Mouse (Mus musculus): ENCODE measurements around the gene Dcxr. TPM values are rescaled to one million over a fixed set of nuclear protein-coding genes. Genes with fewer than 3 reads are reported as not detected.
"Not testable (repeated sequence)": the region's sequence is repeated elsewhere in the genome, so short reads cannot be mapped to it uniquely, and the experiment has no call there.

Gene Dcxr
- 3.7 and 5.5 TPM in 2 replicates for polyA plus RNA-seq (2012; rRNA removed)

- peaks cover 12% of the 10 kb centered on the region for H3K4me1 ChIP-seq (ENCODE audit: control insufficient read depth, insufficient read depth, low read length)
- no peaks in the 10 kb centered on the region for H3K36me3 ChIP-seq (ENCODE audit: control insufficient read depth, insufficient read depth, low read length)
- H3K27me3 ChIP-seq (ENCODE audit: control insufficient read depth, insufficient read depth, low read length) = no peaks in the 10 kb centered on the region
- TF ChIP-seq CTCF (IDR thresholded peaks at IDR 0.05; ENCODE audit: control insufficient read depth, insufficient read depth, insufficient replicate concordance, low read depth, low read length) = peak; percentile 27; the same call in 1 of the 2 replicates
- TF ChIP-seq POLR2A (IDR thresholded peaks at IDR 0.05; ENCODE audit: control insufficient read depth, low read depth, low read length) = no peak
- peak within 1 kb of the TSS; percentile 71 for H3K4me3 ChIP-seq (ENCODE audit: control insufficient read depth, low read depth, low read length)
- H3K27ac ChIP-seq (ENCODE audit: control insufficient read depth, insufficient read depth, low read depth, low read length) = no peak within 1 kb of the TSS
These were observed at the start of gene Dcxr for GRCm38 (mm10) chr11:120727169-120727527. Dcxr (minus strand) TSS chr11:120727281.

GRCm38 (mm10) chr11:120775774-120776469, 48.8 kb upstream of the Dcxr start:
- TF ChIP-seq POLR2A (IDR thresholded peaks at IDR 0.05; ENCODE audit: control insufficient read depth, low read depth, low read length) (no peak), CTCF (IDR thresholded peaks at IDR 0.05; ENCODE audit: control insufficient read depth, insufficient read depth, insufficient replicate concordance, low read depth, low read length) (peak; percentile 100)
- H3K4me3 ChIP-seq (ENCODE audit: control insufficient read depth, low read depth, low read length) = no peak overlapping the region
- no peak overlapping the region for H3K27ac ChIP-seq (ENCODE audit: control insufficient read depth, insufficient read depth, low read depth, low read length)
- H3K36me3 ChIP-seq (ENCODE audit: control insufficient read depth, insufficient read depth, low read length) = no peaks in the 10 kb centered on the region
- peaks cover 8% of the 10 kb centered on the region for H3K4me1 ChIP-seq (ENCODE audit: control insufficient read depth, insufficient read depth, low read length)
- H3K27me3 ChIP-seq (ENCODE audit: control insufficient read depth, insufficient read depth, low read length) = no peaks in the 10 kb centered on the region

- Histone ChIP-seq H3K27me3 (ENCODE audit: control insufficient read depth, insufficient read depth, low read length) (no peaks in the 10 kb centered on the region), H3K36me3 (ENCODE audit: control insufficient read depth, insufficient read depth, low read length) (no peaks in the 10 kb centered on the region), H3K4me1 (ENCODE audit: control insufficient read depth, insufficient read depth, low read length) (peaks cover 8% of the 10 kb centered on the region), H3K4me3 (ENCODE audit: control insufficient read depth, low read depth, low read length) (no peak overlapping the region), H3K27ac (ENCODE audit: control insufficient read depth, insufficient read depth, low read depth, low read length) (no peak overlapping the region)
- no peak for TF ChIP-seq CTCF (IDR thresholded peaks at IDR 0.05; ENCODE audit: control insufficient read depth, insufficient read depth, insufficient replicate concordance, low read depth, low read length)
These were observed 46.5 kb upstream of the Dcxr start for GRCm38 (mm10) chr11:120773463-120774190.

GRCm38 (mm10) chr11:120772749-120773148, 45.7 kb upstream of the Dcxr start:
- Histone ChIP-seq H3K4me3 (ENCODE audit: control insufficient read depth, low read depth, low read length) (no peak overlapping the region), H3K36me3 (ENCODE audit: control insufficient read depth, insufficient read depth, low read length) (no peaks in the 10 kb centered on the region), H3K27me3 (ENCODE audit: control insufficient read depth, insufficient read depth, low read length) (no peaks in the 10 kb centered on the region), H3K4me1 (ENCODE audit: control insufficient read depth, insufficient read depth, low read length) (peaks cover 8% of the 10 kb centered on the region), H3K27ac (ENCODE audit: control insufficient read depth, insufficient read depth, low read depth, low read length) (no peak overlapping the region)
- TF ChIP-seq CTCF (IDR thresholded peaks at IDR 0.05; ENCODE audit: control insufficient read depth, insufficient read depth, insufficient replicate concordance, low read depth, low read length) (no peak), POLR2A (IDR thresholded peaks at IDR 0.05; ENCODE audit: control insufficient read depth, low read depth, low read length) (no peak)

- no peak overlapping the region for H3K4me3 ChIP-seq (ENCODE audit: control insufficient read depth, low read depth, low read length)
- H3K27ac ChIP-seq (ENCODE audit: control insufficient read depth, insufficient read depth, low read depth, low read length) = no peak overlapping the region
- no peak for TF ChIP-seq CTCF (IDR thresholded peaks at IDR 0.05; ENCODE audit: control insufficient read depth, insufficient read depth, insufficient replicate concordance, low read depth, low read length)
- TF ChIP-seq POLR2A (IDR thresholded peaks at IDR 0.05; ENCODE audit: control insufficient read depth, low read depth, low read length) = no peak
- no peaks in the 10 kb centered on the region for H3K27me3 ChIP-seq (ENCODE audit: control insufficient read depth, insufficient read depth, low read length)
- H3K4me1 ChIP-seq (ENCODE audit: control insufficient read depth, insufficient read depth, low read length) = no peaks in the 10 kb centered on the region
- no peaks in the 10 kb centered on the region for H3K36me3 ChIP-seq (ENCODE audit: control insufficient read depth, insufficient read depth, low read length)
These were observed 41.1 kb upstream of the Dcxr start for GRCm38 (mm10) chr11:120768206-120768605.

GRCm38 (mm10) chr11:120767023-120767422, 39.9 kb upstream of the Dcxr start:
- H3K36me3 ChIP-seq (ENCODE audit: control insufficient read depth, insufficient read depth, low read length); H3K27me3 ChIP-seq (ENCODE audit: control insufficient read depth, insufficient read depth, low read length); H3K4me3 ChIP-seq (ENCODE audit: control insufficient read depth, low read depth, low read length); H3K4me1 ChIP-seq (ENCODE audit: control insufficient read depth, insufficient read depth, low read length); H3K27ac ChIP-seq (ENCODE audit: control insufficient read depth, insufficient read depth, low read depth, low read length): not testable (repeated sequence)

DNA sequence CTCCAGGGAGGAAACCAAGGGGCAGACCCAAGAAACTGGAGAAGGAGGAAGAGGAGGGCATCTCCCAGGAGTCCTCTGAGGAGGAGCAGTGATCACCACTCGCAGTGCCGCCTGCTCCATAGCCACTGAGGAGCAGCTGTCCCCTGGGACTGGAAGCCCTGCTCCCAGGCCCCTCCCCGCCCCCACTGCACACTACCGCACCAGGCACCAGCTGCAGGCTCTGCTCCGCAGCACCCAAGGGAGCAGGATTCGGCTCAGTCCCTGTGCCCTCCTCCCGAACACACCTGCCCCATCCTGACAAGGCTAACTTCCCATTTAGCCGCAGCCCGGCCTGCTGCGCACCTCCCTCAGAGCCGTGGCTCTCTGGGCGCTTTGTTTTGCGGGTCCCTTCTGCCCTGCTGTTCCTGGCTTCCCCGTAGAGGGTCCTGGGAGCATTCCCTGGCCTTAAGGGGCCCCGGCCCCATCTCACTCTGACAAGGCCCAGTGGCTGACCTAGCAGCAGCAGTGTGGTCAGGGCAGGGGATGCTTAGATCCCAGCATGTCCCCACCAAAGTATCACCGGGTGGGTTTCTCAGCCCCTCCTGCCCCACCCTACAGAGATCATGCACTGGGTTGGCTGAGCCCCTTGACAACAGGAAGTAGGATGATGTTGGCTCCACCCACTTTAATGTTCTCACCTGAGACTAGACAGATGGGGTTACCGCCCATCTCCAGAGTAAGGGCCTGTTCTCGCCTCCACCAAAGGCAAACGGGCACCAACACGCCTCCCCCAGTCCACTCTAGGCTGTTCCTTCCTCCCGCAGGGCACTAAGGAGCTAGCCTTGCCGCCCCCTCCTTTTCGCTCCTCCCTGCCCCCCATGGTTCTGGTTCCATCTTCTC, 36.3 kb upstream of the Dcxr start:
- H3K27me3 ChIP-seq (ENCODE audit: control insufficient read depth, insufficient read depth, low read length); H3K4me1 ChIP-seq (ENCODE audit: control insufficient read depth, insufficient read depth, low read length); H3K27ac ChIP-seq (ENCODE audit: control insufficient read depth, insufficient read depth, low read depth, low read length); H3K36me3 ChIP-seq (ENCODE audit: control insufficient read depth, insufficient read depth, low read length): not testable (repeated sequence)
- H3K4me3 ChIP-seq (ENCODE audit: control insufficient read depth, low read depth, low read length) = peak overlapping the region; percentile 73

- H3K27me3 ChIP-seq (ENCODE audit: control insufficient read depth, insufficient read depth, low read length); H3K4me1 ChIP-seq (ENCODE audit: control insufficient read depth, insufficient read depth, low read length); H3K27ac ChIP-seq (ENCODE audit: control insufficient read depth, insufficient read depth, low read depth, low read length); H3K36me3 ChIP-seq (ENCODE audit: control insufficient read depth, insufficient read depth, low read length): not testable (repeated sequence)
- H3K4me3 ChIP-seq (ENCODE audit: control insufficient read depth, low read depth, low read length) = peak within 1 kb of the TSS; percentile 73
These were observed 35.6 kb upstream of the Dcxr start, which contains the start of gene Hmga1b for GRCm38 (mm10) chr11:120762672-120763041. Hmga1b (plus strand) TSS chr11:120762794.

All from testis, adult 2 months (tissue).